Mouse (Mus musculus) intestine, postnatal 0 days (tissue): ENCODE data around the gene Fkbp8. TPM values are rescaled to one million over a fixed set of nuclear protein-coding genes. Genes with fewer than 3 reads are reported as not detected.
A peak's percentile ranks its signal among the peaks of the same experiment; 100 is the strongest.
"Not testable (repeated sequence)": the region's sequence is repeated elsewhere in the genome, so short reads cannot be mapped to it uniquely, and the experiment has no call there.

Experiments used
- ATAC-seq: fragments of 200-750 bp; cut with Nextera tagmentation; 2 replicates; pipeline ENCODE4 v1.8.0; 2017; ENCODE audit warnings: mild to moderate bottlenecking, moderate TSS enrichment, moderate library complexity
- H3K27ac ChIP-seq: fragments of 300-500 bp; sonication (generic); 2 replicates; pipeline ENCODE4 v1.5.1; 2014; ENCODE audit warnings: mild to moderate bottlenecking, low read depth, low read length, moderate library complexity
- H3K27me3 ChIP-seq: fragments of 300-500 bp; sonication (generic); replicated peaks from 2 replicates; pipeline ENCODE4 v1.6.1; 2014; ENCODE audit warnings: low read length, mixed read lengths; ENCODE audit not compliant: control insufficient read depth, insufficient read depth
- H3K36me3 ChIP-seq: fragments of 300-500 bp; sonication (generic); 2 replicates; pipeline ENCODE4 v1.6.1; 2014; ENCODE audit warnings: mild to moderate bottlenecking, moderate library complexity; ENCODE audit not compliant: control insufficient read depth, insufficient read depth
- H3K4me1 ChIP-seq: fragments of 300-500 bp; sonication (generic); replicated peaks from 2 replicates; pipeline ENCODE4 v1.6.1; 2014; ENCODE audit warnings: antibody characterized with exemption, low read length, mixed read lengths; ENCODE audit not compliant: control insufficient read depth, insufficient read depth
- H3K4me2 ChIP-seq: fragments of 300-500 bp; sonication (generic); replicated peaks from 2 replicates; pipeline ENCODE4 v1.6.1; 2014; ENCODE audit warnings: low read depth, mild to moderate bottlenecking, moderate library complexity
- H3K4me3 ChIP-seq: fragments of 300-500 bp; sonication (generic); 2 replicates; pipeline ENCODE4 v1.5.1; 2014; ENCODE audit warnings: low read depth, low read length
- H3K9ac ChIP-seq: fragments of 300-500 bp; sonication (generic); 2 replicates; pipeline ENCODE4 v1.6.1; 2014; ENCODE audit warnings: mild to moderate bottlenecking, low read depth, low read length
- H3K9me3 ChIP-seq: fragments of 300-500 bp; sonication (generic); 2 replicates; pipeline ENCODE4 v1.6.1; 2016; ENCODE audit warnings: mixed run types; ENCODE audit not compliant: control insufficient read depth
- CTCF ChIP-seq: sonication (generic); IDR thresholded peaks from 2 replicates; pipeline ENCODE4 v1.5.1; 2016; ENCODE audit warnings: low read depth, mild to moderate bottlenecking, control low read depth, antibody characterized with exemption, moderate library complexity
- WGBS: fragments of 180-500 bp; shearing (Covaris S2); extraction: QIAGEN DNeasy Blood & Tissue Kit; methylation state at CpG from one replicate; pipeline ENCODE4 v1.1.7; 2014; 5-methylcytosine and 5-hydroxymethylcytosine counted together
- polyA plus RNA-seq: library from polyadenylated mRNA; unstranded; fragments of >200 nt; fragmentation: Nextera tagmentation; extraction: Ambion mirVana; gene quantifications from 2 replicates; pipeline ENCODE4 v1.2.1, GENCODE M21; 2015

Fkbp8 gene
- polyA plus RNA-seq, 1 experiment from 2014 or later: 203 TPM

DNA sequence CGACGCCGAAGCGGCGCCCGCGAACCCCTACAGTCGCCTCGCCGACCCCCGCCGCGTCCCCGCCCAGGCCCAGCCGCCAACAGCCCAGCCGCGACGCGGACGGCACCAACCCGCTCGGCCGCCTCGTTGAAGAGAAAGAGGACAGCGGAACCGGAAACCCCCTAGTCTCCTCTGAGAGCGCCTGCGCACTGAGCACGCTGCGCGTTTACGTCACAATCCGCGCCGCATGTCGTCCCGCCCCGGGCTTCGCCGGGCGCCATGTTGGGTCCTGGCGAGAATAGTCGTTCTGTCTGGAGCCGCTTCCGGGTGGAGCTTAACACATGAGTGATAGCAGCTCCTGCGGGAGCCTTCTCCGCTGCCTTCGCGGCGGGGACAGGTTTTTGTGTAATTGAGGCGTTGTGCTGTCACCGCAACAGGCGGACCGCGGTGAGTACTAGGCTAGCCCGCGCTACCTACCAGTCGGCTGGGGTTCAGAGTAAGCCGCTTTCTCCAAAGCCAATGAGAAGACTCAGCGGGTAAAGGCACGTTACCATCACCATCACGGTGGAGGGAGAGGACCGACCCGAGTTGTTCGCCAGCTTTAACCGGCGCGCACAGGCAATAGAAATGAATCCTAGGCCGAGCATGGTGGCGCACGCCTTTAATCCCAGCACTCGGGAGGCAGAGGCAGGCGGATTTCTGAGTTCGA, 17.2 kb upstream of the Fkbp8 start, which contains the start of gene Uba52:
Gene Uba52, minus strand, starts transcription at position 574 of the 688 bp plus-strand sequence.
- ATAC-seq: peak; percentile 84
- Histone ChIP-seq H3K9me3 (no peaks in the 10 kb centered on the region), H3K4me2 (peak within 1 kb of the TSS; percentile 84), H3K4me1 (no peaks in the 10 kb centered on the region; the same call in none of the 2 replicates), H3K4me3 (peak within 1 kb of the TSS; percentile 86), H3K27me3 (no peaks in the 10 kb centered on the region), H3K27ac (peak within 1 kb of the TSS; percentile 92), H3K9ac (peak within 1 kb of the TSS; percentile 85), H3K36me3 (peaks cover 33% of the 10 kb centered on the region; the same call in 1 of the 2 replicates)
- TF ChIP-seq CTCF: 0 out of 2 replicates have a peak, but pooled peaks have one; percentile 4
- 1% methylated on average over 74 of the region's 74 CpGs for WGBS

DNA sequence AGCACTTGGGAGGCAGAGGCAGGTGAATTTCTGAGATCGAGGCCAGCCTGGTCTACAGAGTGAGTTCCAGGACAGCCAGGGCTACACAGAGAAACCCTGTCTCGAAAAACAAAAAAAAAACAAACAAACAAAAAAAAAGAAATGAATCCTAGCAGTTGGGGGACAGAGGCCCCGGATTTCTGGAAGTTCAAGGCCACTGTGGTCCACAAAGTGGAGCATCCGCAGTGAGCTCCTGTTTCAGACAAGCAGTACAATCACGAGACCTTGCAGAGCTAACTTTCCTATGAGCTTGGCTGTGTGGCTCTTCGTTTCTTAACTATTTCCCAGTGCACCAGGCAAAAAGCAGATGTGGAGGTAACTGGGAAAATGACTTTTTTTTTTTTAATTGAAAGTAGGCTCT, 16.4 kb upstream of the Fkbp8 start:
- Histone ChIP-seq H3K4me2 (peak overlapping the region; percentile 84), H3K36me3 (peaks cover 39% of the 10 kb centered on the region; the same call in 1 of the 2 replicates), H3K4me3 (peak overlapping the region; percentile 86), H3K27ac (peak overlapping the region; percentile 92; the same call in 1 of the 2 replicates)
- not testable (repeated sequence) for ATAC-seq, H3K27me3 ChIP-seq, H3K9me3 ChIP-seq, H3K4me1 ChIP-seq, H3K9ac ChIP-seq
- 64% methylated on average over 6 of the region's 6 CpGs for WGBS

DNA sequence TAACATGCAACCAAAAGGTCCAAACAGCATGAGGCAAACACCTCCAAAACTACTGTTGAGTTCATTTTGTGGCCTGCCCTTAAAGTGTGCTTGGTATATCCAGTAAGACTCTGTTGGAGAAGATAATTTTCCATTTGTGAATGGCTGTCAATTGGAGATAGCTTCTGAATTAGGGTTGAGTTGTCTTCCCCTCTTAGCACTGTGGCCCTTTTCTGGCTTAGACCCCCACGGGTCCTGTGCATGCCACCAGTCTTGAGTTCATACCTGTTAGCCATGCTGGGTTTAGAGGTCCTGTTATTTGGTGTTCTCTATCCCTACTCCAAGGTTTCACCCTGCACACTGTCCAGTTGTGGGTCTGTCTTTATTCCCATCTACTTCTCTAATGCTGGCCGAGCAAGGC, 15.8 kb upstream of the Fkbp8 start:
- H3K27ac ChIP-seq: no peak overlapping the region
- no peak overlapping the region for H3K4me2 ChIP-seq
- no peaks in the 10 kb centered on the region for H3K9me3 ChIP-seq
- no peaks in the 10 kb centered on the region; the same call in 1 of the 2 replicates for H3K4me1 ChIP-seq
- 89% methylated on average over 2 of the region's 2 CpGs for WGBS
- H3K27me3 ChIP-seq: no peaks in the 10 kb centered on the region
- H3K9ac ChIP-seq: no peak overlapping the region
- peaks cover 41% of the 10 kb centered on the region; the same call in 1 of the 2 replicates for H3K36me3 ChIP-seq
- no peak for TF ChIP-seq CTCF
- H3K4me3 ChIP-seq: no peak overlapping the region
- ATAC-seq: no peak

DNA sequence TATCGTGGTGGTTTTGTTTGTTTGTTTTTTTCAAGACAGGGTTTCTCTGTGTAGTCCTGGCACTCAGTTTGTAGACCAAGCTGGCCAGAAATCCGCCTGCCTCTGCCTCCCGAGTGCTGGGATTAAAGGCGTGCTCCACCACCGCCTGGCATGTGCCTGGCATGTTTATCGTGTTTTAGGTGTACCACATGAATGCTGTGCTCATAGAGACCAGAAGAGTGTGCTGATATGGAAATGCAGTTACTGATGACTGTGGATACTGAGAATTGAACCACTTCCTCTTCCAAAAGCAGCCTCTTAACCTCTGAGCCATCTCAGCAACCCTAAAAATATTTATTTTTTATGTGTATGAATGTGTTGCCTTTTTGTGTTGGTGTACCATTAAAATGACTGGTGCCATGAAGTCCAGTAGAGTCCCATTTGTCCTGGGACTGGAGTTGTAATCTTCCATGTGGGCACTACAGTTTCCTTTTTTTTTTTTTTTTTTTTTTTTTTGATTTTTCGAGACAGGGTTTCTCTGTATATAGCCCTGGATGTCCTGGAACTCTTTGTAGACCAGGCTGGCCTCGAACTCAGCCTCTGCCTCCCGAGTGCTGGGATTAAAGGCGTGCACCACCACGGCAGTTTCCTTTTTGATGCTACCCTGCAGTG, 15.1 kb upstream of the Fkbp8 start:
- no peak for ATAC-seq
- Histone ChIP-seq H3K4me1 (no peaks in the 10 kb centered on the region; the same call in 1 of the 2 replicates), H3K4me2 (no peak overlapping the region), H3K4me3 (no peak overlapping the region), H3K27ac (no peak overlapping the region), H3K9ac (no peak overlapping the region), H3K27me3 (no peaks in the 10 kb centered on the region), H3K36me3 (peaks cover 34% of the 10 kb centered on the region; the same call in 1 of the 2 replicates), H3K9me3 (no peaks in the 10 kb centered on the region)
- WGBS: 90% methylated on average over 11 of the region's 11 CpGs
- TF ChIP-seq CTCF: no peak

DNA sequence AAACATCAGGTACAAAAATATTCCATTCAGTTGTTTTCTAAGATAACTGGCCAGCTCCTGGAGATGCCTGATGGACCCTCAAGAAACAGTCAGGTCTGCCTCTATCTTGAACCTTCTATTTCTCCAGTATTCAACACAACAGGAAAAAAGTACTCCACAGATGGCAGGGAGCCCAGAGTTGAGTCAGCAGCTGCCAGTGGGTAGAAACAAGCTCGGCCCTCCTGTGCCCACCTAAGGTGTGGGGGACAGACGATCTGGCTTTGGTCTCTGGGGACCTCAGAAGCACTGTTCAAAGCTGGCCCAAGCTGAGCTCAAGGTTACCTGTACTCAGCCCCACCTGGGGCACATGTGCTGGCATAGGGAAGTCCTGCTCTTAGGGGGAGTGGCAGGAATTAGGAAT, 14.1 kb upstream of the Fkbp8 start:
- no peak for ATAC-seq
- H3K9ac ChIP-seq: no peak overlapping the region
- no peak overlapping the region for H3K27ac ChIP-seq
- peaks cover 34% of the 10 kb centered on the region; the same call in 1 of the 2 replicates for H3K36me3 ChIP-seq
- no peaks in the 10 kb centered on the region for H3K9me3 ChIP-seq
- no peak overlapping the region for H3K4me3 ChIP-seq
- 62% methylated on average over 2 of the region's 2 CpGs for WGBS
- no peak overlapping the region for H3K4me2 ChIP-seq
- no peak for TF ChIP-seq CTCF
- H3K27me3 ChIP-seq: no peaks in the 10 kb centered on the region
- no peaks in the 10 kb centered on the region; the same call in 1 of the 2 replicates for H3K4me1 ChIP-seq

DNA sequence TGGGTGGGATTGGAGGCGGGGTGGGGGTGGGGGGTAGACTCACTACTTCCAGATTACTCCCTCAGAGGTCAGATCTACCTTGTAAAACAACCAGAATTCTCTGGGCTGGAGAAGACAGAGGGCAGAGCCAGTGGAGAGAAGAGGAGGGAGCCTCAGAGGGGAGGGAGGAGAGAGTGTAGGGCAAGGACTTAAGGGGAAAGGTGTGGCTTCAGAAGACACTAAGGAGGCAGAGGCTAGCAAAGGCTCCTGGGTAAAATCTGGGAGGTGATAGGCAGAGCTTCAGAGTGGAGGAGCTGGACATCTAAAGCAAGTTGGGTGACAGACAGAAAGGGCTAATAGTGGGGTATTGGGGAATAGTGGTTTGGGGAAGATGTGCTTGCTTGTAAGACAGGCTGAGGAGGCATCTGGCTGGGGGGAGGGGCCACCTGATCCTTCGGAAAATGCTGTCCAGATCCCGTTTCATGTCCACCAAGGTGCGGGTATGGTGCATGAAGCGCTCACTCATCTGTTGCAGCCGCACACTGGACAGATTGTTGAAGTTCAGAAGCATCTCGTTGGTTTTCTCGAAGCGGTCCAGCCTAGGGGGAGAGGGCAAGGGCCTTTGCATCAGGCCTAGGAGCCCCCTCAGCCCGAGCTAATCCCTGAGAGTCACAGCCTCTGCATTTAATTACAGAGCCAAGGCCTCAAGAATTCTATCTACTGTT, 9.4 kb upstream of the Fkbp8 start:
- Histone ChIP-seq H3K9me3 (no peaks in the 10 kb centered on the region), H3K9ac (no peak overlapping the region), H3K4me2 (no peak overlapping the region), H3K27me3 (no peaks in the 10 kb centered on the region), H3K4me1 (no peaks in the 10 kb centered on the region), H3K36me3 (peaks cover 46% of the 10 kb centered on the region; the same call in 1 of the 2 replicates), H3K27ac (no peak overlapping the region), H3K4me3 (no peak overlapping the region)
- 77% methylated on average over 10 of the region's 10 CpGs for WGBS
- ATAC-seq: no peak
- no peak for TF ChIP-seq CTCF
